Mouse (Mus musculus): ENCODE data around the gene Car9. TPM values are rescaled to one million over a fixed set of nuclear protein-coding genes. Genes with fewer than 3 reads are reported as not detected.
A peak's percentile ranks its signal among the peaks of the same experiment; 100 is the strongest.

Gene Car9
- polyA plus RNA-seq, 1 experiment from 2014 or later = 2.1 TPM

GRCm38 (mm10) chr4:43497946-43498345 is 8.8 kb upstream of the Car9 start:
- Histone ChIP-seq H3K4me3 (ENCODE audit: low read depth, low read length) (no peak overlapping the region), H3K27ac (ENCODE audit: low read length) (no peak overlapping the region), H3K9ac (replicated peaks; ENCODE audit: low read depth) (no peak overlapping the region), H3K4me1 (ENCODE audit: insufficient read depth, low read depth, low read length) (peaks cover 5% of the 10 kb centered on the region; the same call in 1 of the 2 replicates), H3K9me3 (ENCODE audit: low read length) (no peaks in the 10 kb centered on the region), H3K4me2 (replicated peaks; ENCODE audit: low read depth, low read length) (no peak overlapping the region), H3K36me3 (ENCODE audit: insufficient read depth, low read length) (no peaks in the 10 kb centered on the region), H3K27me3 (replicated peaks; ENCODE audit: insufficient read depth, low read length) (no peaks in the 10 kb centered on the region)
- no peak for TF ChIP-seq CTCF (IDR thresholded peaks at IDR 0.05)
- TF ChIP-seq EP300 (IDR thresholded peaks at IDR 0.05) = no peak
- 45% methylated on average over 4 of the region's 4 CpGs for WGBS
- ATAC-seq = no peak
- no peak for DNase-seq (ENCODE audit: low spot score)

GRCm38 (mm10) chr4:43498983-43499382 is 7.8 kb upstream of the Car9 start:
- WGBS = 15% methylated on average over 8 of the region's 8 CpGs
- no peaks in the 10 kb centered on the region for H3K9me3 ChIP-seq (ENCODE audit: low read length)
- H3K9ac ChIP-seq (replicated peaks; ENCODE audit: low read depth) = no peak overlapping the region
- H3K27me3 ChIP-seq (replicated peaks; ENCODE audit: insufficient read depth, low read length) = no peaks in the 10 kb centered on the region
- TF ChIP-seq CTCF (IDR thresholded peaks at IDR 0.05) (peak; percentile 63), EP300 (IDR thresholded peaks at IDR 0.05) (no peak)
- no peaks in the 10 kb centered on the region for H3K36me3 ChIP-seq (ENCODE audit: insufficient read depth, low read length)
- DNase-seq (ENCODE audit: low spot score) (peak; percentile 44), ATAC-seq (peak; percentile 41; the same call in 1 of the 2 replicates)
- peak overlapping the region; percentile 83 for H3K4me2 ChIP-seq (replicated peaks; ENCODE audit: low read depth, low read length)
- no peak overlapping the region for H3K27ac ChIP-seq (ENCODE audit: low read length)
- H3K4me3 ChIP-seq (ENCODE audit: low read depth, low read length) = peak overlapping the region; percentile 49
- peaks cover 5% of the 10 kb centered on the region; the same call in 1 of the 2 replicates for H3K4me1 ChIP-seq (ENCODE audit: insufficient read depth, low read depth, low read length)

GRCm38 (mm10) chr4:43499407-43500333 is 7.1 kb upstream of the Car9 start, which contains the start of gene Arhgef39:
Gene Arhgef39, minus strand, starts transcription at chr4:43499695.
- Histone ChIP-seq H3K27ac (ENCODE audit: low read length) (no peak within 1 kb of the TSS), H3K9ac (replicated peaks; ENCODE audit: low read depth) (no peak within 1 kb of the TSS; the same call in 1 of the 2 replicates), H3K27me3 (replicated peaks; ENCODE audit: insufficient read depth, low read length) (no peaks in the 10 kb centered on the region), H3K4me3 (ENCODE audit: low read depth, low read length) (peak within 1 kb of the TSS; percentile 49), H3K9me3 (ENCODE audit: low read length) (no peaks in the 10 kb centered on the region), H3K4me1 (ENCODE audit: insufficient read depth, low read depth, low read length) (peaks cover 5% of the 10 kb centered on the region; the same call in 1 of the 2 replicates), H3K4me2 (replicated peaks; ENCODE audit: low read depth, low read length) (peak within 1 kb of the TSS; percentile 83), H3K36me3 (ENCODE audit: insufficient read depth, low read length) (no peaks in the 10 kb centered on the region)
- ATAC-seq (peak; percentile 90), DNase-seq (ENCODE audit: low spot score) (peak; percentile 93)
- WGBS = 7% methylated on average over 50 of the region's 50 CpGs
- TF ChIP-seq EP300 (IDR thresholded peaks at IDR 0.05) (no peak), CTCF (IDR thresholded peaks at IDR 0.05) (0 out of 2 replicates have a peak, but pooled peaks have one; percentile 10)

- Histone ChIP-seq H3K9me3 (ENCODE audit: low read length) (no peaks in the 10 kb centered on the region), H3K4me1 (ENCODE audit: insufficient read depth, low read depth, low read length) (peaks cover 8% of the 10 kb centered on the region; the same call in 1 of the 2 replicates), H3K4me2 (replicated peaks; ENCODE audit: low read depth, low read length) (no peak overlapping the region), H3K36me3 (ENCODE audit: insufficient read depth, low read length) (no peaks in the 10 kb centered on the region), H3K9ac (replicated peaks; ENCODE audit: low read depth) (no peak overlapping the region), H3K27ac (ENCODE audit: low read length) (no peak overlapping the region), H3K27me3 (replicated peaks; ENCODE audit: insufficient read depth, low read length) (no peaks in the 10 kb centered on the region), H3K4me3 (ENCODE audit: low read depth, low read length) (no peak overlapping the region)
- ATAC-seq (no peak), DNase-seq (ENCODE audit: low spot score) (no peak)
- WGBS = 78% methylated on average over 2 of the region's 2 CpGs
- TF ChIP-seq CTCF (IDR thresholded peaks at IDR 0.05) = no peak
- no peak for TF ChIP-seq EP300 (IDR thresholded peaks at IDR 0.05)
These were observed 3.7 kb upstream of the Car9 start for GRCm38 (mm10) chr4:43503041-43503440.

GRCm38 (mm10) chr4:43503506-43503905 is 3.3 kb upstream of the Car9 start:
- Histone ChIP-seq H3K36me3 (ENCODE audit: insufficient read depth, low read length) (no peaks in the 10 kb centered on the region), H3K9me3 (ENCODE audit: low read length) (no peaks in the 10 kb centered on the region), H3K4me3 (ENCODE audit: low read depth, low read length) (no peak overlapping the region), H3K4me1 (ENCODE audit: insufficient read depth, low read depth, low read length) (peaks cover 10% of the 10 kb centered on the region; the same call in 1 of the 2 replicates), H3K4me2 (replicated peaks; ENCODE audit: low read depth, low read length) (no peak overlapping the region), H3K27ac (ENCODE audit: low read length) (no peak overlapping the region), H3K9ac (replicated peaks; ENCODE audit: low read depth) (no peak overlapping the region), H3K27me3 (replicated peaks; ENCODE audit: insufficient read depth, low read length) (no peaks in the 10 kb centered on the region)
- TF ChIP-seq CTCF (IDR thresholded peaks at IDR 0.05) = no peak
- TF ChIP-seq EP300 (IDR thresholded peaks at IDR 0.05) = no peak
- 74% methylated on average over 6 of the region's 6 CpGs for WGBS
- ATAC-seq = no peak
- no peak for DNase-seq (ENCODE audit: low spot score)

GRCm38 (mm10) chr4:43504269-43504668 is 2.5 kb upstream of the Car9 start:
- H3K4me1 ChIP-seq (ENCODE audit: insufficient read depth, low read depth, low read length) = peaks cover 5% of the 10 kb centered on the region; the same call in 1 of the 2 replicates
- H3K27ac ChIP-seq (ENCODE audit: low read length) = no peak overlapping the region
- WGBS = 71% methylated on average over 4 of the region's 4 CpGs

More at GRCm38 (mm10) chr4:43504269-43504668, 2.5 kb upstream of the Car9 start:
- no peaks in the 10 kb centered on the region for H3K27me3 ChIP-seq (replicated peaks; ENCODE audit: insufficient read depth, low read length)
- no peak overlapping the region for H3K4me3 ChIP-seq (ENCODE audit: low read depth, low read length)
- H3K4me2 ChIP-seq (replicated peaks; ENCODE audit: low read depth, low read length) = no peak overlapping the region
- DNase-seq (ENCODE audit: low spot score) (no peak), ATAC-seq (no peak)
- TF ChIP-seq CTCF (IDR thresholded peaks at IDR 0.05) (no peak), EP300 (IDR thresholded peaks at IDR 0.05) (no peak)
- no peak overlapping the region for H3K9ac ChIP-seq (replicated peaks; ENCODE audit: low read depth)
- H3K36me3 ChIP-seq (ENCODE audit: insufficient read depth, low read length) = no peaks in the 10 kb centered on the region
- H3K9me3 ChIP-seq (ENCODE audit: low read length) = no peaks in the 10 kb centered on the region

Measured in lung, postnatal 0 days (tissue).